Mouse (Mus musculus): ENCODE results near the gene Rrad. TPM values are rescaled to one million over a fixed set of nuclear protein-coding genes. Genes with fewer than 3 reads are reported as not detected.

The Rrad gene
- polyA plus RNA-seq, 1 experiment from 2014 or later: 1.3 TPM

Other genes with a start within 250 kb of the Rrad start
- 0.41 and 0.45 TPM in 2 replicates for gene Cmtm4, start 235.5 kb downstream of the Rrad start, polyA plus RNA-seq (2015; fragmentation: Nextera tagmentation; extraction: Ambion mirVana)
- 11.3 and 11.8 TPM in 2 replicates for gene Dync1li2, start 188.3 kb downstream of the Rrad start, polyA plus RNA-seq (2015; fragmentation: Nextera tagmentation; extraction: Ambion mirVana)
- gene Terb1, start 121.4 kb downstream of the Rrad start, polyA plus RNA-seq (2015; fragmentation: Nextera tagmentation; extraction: Ambion mirVana): 0.02 and 0.08 TPM in 2 replicates
- 23.0 and 28.5 TPM in 2 replicates for gene Nae1, start 96.7 kb downstream of the Rrad start, polyA plus RNA-seq (2015; fragmentation: Nextera tagmentation; extraction: Ambion mirVana)
- 2.0 and 3.4 TPM in 2 replicates for gene Car7, start 96.6 kb downstream of the Rrad start, polyA plus RNA-seq (2015; fragmentation: Nextera tagmentation; extraction: Ambion mirVana)
- 3.4 and 3.9 TPM in 2 replicates for gene Pdp2, start 39.9 kb downstream of the Rrad start, polyA plus RNA-seq (2015; fragmentation: Nextera tagmentation; extraction: Ambion mirVana)
- 0.24 and 0.32 TPM in 2 replicates for gene Cdh16, start 6.9 kb downstream of the Rrad start, polyA plus RNA-seq (2015; fragmentation: Nextera tagmentation; extraction: Ambion mirVana)
- gene Ciao2b, start 10.6 kb upstream of the Rrad start, polyA plus RNA-seq (2015; fragmentation: Nextera tagmentation; extraction: Ambion mirVana): 38.0 and 42.8 TPM in 2 replicates
- 28.6 and 34.4 TPM in 2 replicates for gene Ces2a, start 102.7 kb upstream of the Rrad start, polyA plus RNA-seq (2015; fragmentation: Nextera tagmentation; extraction: Ambion mirVana)
- gene Ces2b, start 200.2 kb upstream of the Rrad start, polyA plus RNA-seq (2015; fragmentation: Nextera tagmentation; extraction: Ambion mirVana): 0.37 and 0.48 TPM in 2 replicates
- gene Ces2c, start 215.7 kb upstream of the Rrad start, polyA plus RNA-seq (2015; fragmentation: Nextera tagmentation; extraction: Ambion mirVana): 0.16 and 0.37 TPM in 2 replicates